Mouse (Mus musculus) olfactory bulb, adult 2 months (tissue): Measurements from ENCODE around the gene Slc32a1. TPM values are rescaled to one million over a fixed set of nuclear protein-coding genes. Genes with fewer than 3 reads are reported as not detected.
A peak's percentile ranks its signal among the peaks of the same experiment; 100 is the strongest.

Experiments
- H3K27ac ChIP-seq: fragments of 200-500 bp; 2 replicates; pipeline ENCODE4 v1.5.1; 2012; ENCODE audit warnings: low read depth, low read length; ENCODE audit not compliant: insufficient read depth
- H3K4me1 ChIP-seq: fragments of 200-500 bp; 2 replicates; pipeline ENCODE4 v1.6.1; 2012; ENCODE audit warnings: low read length; ENCODE audit not compliant: control insufficient read depth, insufficient read depth
- H3K4me3 ChIP-seq: fragments of 200-500 bp; 2 replicates; pipeline ENCODE4 v1.5.1; 2012; ENCODE audit warnings: mild to moderate bottlenecking, low read depth, low read length, moderate library complexity; ENCODE audit not compliant: insufficient read depth
- CTCF ChIP-seq: fragments of 200-500 bp; IDR thresholded peaks from 2 replicates; pipeline ENCODE4 v1.5.1; 2012; ENCODE audit warnings: low read depth, mild to moderate bottlenecking, low read length, moderate library complexity; ENCODE audit not compliant: insufficient read depth
- POLR2A ChIP-seq: fragments of 200-500 bp; IDR thresholded peaks from 2 replicates; pipeline ENCODE4 v1.6.1; 2012; ENCODE audit warnings: mild to moderate bottlenecking, low read depth, low read length, moderate library complexity; ENCODE audit not compliant: insufficient read depth
- WGBS: fragments of 180-500 bp; shearing (Covaris S2); methylation state at CpG from one replicate; pipeline ENCODE4 v1.1.7; 2018; 5-methylcytosine and 5-hydroxymethylcytosine counted together
- polyA plus RNA-seq: library from polyadenylated mRNA; stranded (reverse); fragments of >200 nt; gene quantifications from 2 replicates; pipeline ENCODE4 v1.2.4, GENCODE M21; 2012; ENCODE audit warnings: low replicate concordance; ENCODE audit not compliant: missing spikeins, insufficient read depth, insufficient read length

Gene Slc32a1
- polyA plus RNA-seq, 1 experiment: not detected

DNA sequence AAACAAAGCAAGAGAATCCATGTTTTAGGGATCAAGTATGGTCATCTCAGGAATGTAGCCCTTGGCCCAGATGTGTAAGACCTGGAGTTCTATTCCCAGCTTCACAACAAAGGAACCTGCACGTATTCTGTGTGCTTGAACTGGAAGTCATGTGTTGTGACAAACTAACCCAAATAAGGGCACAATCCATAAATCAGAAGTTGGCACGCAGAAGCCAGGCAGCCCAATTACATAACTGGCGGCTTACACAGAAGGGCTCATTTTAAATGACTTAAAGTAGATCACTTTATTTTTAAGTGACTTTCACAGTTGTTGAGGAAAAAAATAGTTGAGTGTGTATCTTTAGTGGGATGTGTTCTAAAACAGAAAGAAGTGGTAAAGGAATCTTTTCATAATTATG lies 33.2 kb downstream of the Slc32a1 start:
- TF ChIP-seq POLR2A (no peak), CTCF (no peak)

DNA sequence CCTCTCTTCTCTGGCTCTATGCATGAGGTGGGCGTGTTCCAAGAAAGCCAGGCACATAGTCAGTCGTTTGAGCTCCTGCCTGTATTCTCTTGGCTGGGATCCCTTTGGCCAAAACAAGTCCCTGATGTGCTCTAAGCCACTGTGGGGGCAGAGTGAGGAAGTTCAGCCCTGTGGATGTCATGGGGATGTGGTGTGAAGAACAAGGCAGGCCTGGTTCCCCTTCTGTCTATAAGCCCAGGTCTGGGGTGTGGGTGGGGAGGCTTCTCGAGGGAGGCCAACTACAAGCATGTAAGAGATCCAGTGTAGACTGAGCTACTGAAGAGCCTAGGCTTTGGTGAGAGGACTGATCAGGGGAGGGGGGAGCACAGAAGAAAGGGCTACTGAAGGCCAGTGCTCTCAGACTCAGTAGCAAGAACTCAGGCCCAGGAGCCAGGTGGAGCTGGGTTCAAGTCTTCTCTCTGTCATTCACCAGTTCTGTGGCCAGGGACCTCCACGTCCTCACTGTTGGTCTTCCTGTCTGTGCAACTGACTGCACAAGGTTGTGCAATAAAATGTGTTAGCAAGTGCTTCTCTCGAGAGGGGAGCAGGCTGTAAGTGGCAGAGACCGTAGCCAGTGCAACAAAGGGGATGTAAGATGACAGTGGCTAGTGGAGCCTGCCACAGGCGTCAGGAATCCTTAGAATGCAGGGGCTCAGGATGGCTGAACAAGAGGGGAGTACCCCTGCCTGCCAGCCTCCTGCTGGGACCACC lies 40.8 kb downstream of the Slc32a1 start:
- WGBS: 81% methylated on average over 7 of the region's 7 CpGs
- TF ChIP-seq POLR2A (no peak), CTCF (no peak)
- Histone ChIP-seq H3K27ac (no peak overlapping the region), H3K4me1 (no peaks in the 10 kb centered on the region), H3K4me3 (no peak overlapping the region)

More for the DNA sequence above, 33.2 kb downstream of the Slc32a1 start:
- Histone ChIP-seq H3K4me1 (peaks cover 9% of the 10 kb centered on the region; the same call in 1 of the 2 replicates), H3K4me3 (no peak overlapping the region), H3K27ac (no peak overlapping the region)
- WGBS: 75% methylated on average over 3 of the region's 3 CpGs

DNA sequence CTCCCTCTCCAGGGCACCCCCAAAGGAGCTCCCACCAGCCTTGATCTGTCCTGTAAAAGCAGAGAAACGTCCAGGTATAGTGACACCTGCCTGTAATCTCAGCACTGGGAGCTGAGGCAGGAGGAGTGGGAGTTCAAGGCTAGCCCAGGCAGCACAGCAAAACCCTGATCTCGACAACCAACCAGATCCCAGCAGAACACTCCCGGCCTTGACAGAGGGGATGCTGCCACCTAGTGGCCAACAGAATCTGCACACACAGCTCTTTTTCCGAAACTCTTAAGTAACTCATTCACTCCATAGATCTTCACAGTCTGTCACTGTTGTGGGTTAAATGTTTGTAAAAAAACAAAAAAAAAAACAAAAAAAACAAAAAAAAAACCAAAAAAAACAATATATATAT lies 42.4 kb downstream of the Slc32a1 start:
- Histone ChIP-seq H3K4me3 (no peak overlapping the region), H3K4me1 (no peaks in the 10 kb centered on the region), H3K27ac (no peak overlapping the region)
- WGBS: 4% methylated on average over 4 of the region's 4 CpGs
- peak; percentile 59 for TF ChIP-seq CTCF
- no peak for TF ChIP-seq POLR2A

DNA sequence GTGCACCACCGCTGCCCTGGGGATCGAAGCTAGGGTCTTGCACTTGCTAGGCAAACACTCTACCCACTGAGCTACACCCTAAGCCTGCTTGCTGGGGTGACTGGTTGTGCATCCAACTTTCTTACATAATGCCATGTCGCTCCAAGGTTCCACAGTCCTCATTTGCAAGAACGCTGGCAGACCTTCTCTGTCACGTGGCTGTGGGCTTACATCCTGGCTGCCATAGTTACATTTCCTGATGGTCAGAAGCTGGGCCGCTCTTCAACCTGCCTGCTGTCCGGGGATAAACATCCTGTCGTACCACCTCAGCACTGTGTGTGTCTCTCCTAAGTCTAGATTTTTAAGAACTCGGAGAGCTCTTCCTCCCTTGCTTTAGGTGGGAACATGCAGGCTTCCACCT lies 44.1 kb downstream of the Slc32a1 start:
- Histone ChIP-seq H3K4me1 (no peaks in the 10 kb centered on the region), H3K27ac (no peak overlapping the region), H3K4me3 (no peak overlapping the region)
- TF ChIP-seq POLR2A (no peak), CTCF (no peak)
- WGBS: 82% methylated on average over 9 of the region's 9 CpGs

DNA sequence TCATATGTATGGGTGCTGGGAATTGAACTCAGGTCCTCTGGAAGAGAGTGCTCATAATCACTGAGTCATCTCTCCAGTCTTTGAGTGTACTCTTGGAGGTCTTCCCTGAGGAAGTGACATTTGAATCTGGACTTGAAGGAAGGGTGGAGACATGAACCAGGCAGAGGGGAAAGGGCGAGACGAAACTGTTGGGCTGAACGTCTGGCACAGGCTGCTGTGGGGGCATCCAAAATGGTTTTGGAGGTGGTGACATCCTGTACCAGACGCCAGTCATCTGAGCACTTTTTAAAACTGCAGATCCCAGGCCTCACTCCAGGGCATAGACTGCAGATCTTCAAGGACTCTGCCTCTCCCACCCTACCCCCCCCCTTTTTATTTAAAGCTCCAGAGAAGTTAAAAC lies 45.2 kb downstream of the Slc32a1 start:
- no peaks in the 10 kb centered on the region for H3K4me1 ChIP-seq
- H3K4me3 ChIP-seq: no peak overlapping the region
- TF ChIP-seq CTCF (no peak), POLR2A (no peak)
- WGBS: 84% methylated on average over 4 of the region's 4 CpGs
- H3K27ac ChIP-seq: no peak overlapping the region

DNA sequence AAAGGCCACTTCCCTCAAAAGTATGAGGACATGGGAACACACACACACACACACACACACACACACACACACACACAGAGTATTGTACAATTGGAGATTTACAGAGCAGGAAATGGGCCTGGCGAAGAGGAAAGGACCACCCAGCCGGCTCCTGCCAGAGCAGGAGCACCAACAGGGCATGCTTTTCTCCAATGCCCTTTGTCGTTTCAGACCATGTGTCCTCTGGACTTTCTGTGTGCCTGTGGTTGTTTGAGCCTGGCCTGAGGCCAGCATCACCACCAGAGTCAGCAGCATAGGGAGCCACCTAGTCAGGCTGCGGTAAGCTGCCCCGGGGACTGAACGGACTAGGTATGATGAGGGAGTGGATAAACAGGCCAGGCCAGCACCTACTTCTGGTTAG lies 48.3 kb downstream of the Slc32a1 start:
- H3K27ac ChIP-seq: no peak overlapping the region
- no peaks in the 10 kb centered on the region for H3K4me1 ChIP-seq
- WGBS: 60% methylated on average over 6 of the region's 6 CpGs
- no peak overlapping the region for H3K4me3 ChIP-seq
- TF ChIP-seq CTCF (no peak), POLR2A (no peak)

DNA sequence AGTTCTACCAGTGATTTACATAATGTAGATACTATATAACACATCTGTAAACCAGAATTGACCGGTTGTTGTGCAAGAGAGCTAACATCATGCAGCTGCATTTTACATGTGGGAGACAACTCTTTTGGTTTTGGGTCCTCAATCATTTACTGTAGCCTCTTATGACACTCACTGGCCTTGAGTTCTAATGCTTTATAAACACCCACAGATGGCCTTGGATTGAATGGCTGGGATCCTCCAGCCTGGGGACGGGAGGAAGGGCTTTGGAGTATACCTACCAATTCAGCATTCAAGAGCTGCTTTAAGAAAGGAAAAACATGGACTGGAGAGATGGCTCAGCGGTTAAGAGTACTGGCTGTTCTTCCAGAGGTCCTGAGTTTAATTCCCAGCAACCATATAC lies 48.8 kb downstream of the Slc32a1 start:
- no peak overlapping the region for H3K27ac ChIP-seq
- H3K4me1 ChIP-seq: no peaks in the 10 kb centered on the region
- TF ChIP-seq CTCF (no peak), POLR2A (no peak)
- WGBS: 89% methylated on average over 3 of the region's 3 CpGs
- no peak overlapping the region for H3K4me3 ChIP-seq

DNA sequence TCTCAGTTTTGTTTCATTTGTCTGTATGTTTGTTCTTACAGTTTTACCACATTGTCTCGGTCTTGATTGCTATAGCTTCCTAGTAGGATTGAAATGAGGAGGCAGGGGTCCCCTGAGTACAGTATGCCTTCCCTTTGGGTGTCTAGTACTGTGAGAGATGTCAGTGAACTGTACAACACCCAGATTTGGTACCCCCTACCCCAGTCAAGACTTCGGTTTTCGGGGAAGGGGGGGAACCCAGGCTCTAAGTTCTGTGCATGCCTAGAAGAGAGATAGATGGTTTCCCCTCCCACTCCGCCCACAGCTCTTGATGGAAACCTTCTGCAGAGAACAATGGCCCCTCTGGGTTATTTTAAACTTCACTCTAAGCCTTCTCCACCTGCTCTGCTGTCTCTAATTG lies 54.5 kb downstream of the Slc32a1 start, which contains the start of gene Ppp1r16b:
Ppp1r16b (plus strand) TSS at position 301 of the 400 bp plus-strand sequence.
- no peak for TF ChIP-seq POLR2A
- no peak for TF ChIP-seq CTCF
- WGBS: 52% methylated on average over 4 of the region's 4 CpGs
- H3K4me3 ChIP-seq: no peak within 1 kb of the TSS
- peaks cover 22% of the 10 kb centered on the region for H3K4me1 ChIP-seq
- no peak within 1 kb of the TSS for H3K27ac ChIP-seq

Other genes with a start within 250 kb of the Slc32a1 start
- gene Snhg11, start 235.1 kb upstream of the Slc32a1 start, polyA plus RNA-seq: 293 and 768 TPM in 2 replicates
- not detected in 2 replicates for gene Ralgapb, start 200.9 kb upstream of the Slc32a1 start, polyA plus RNA-seq
- not detected in 2 replicates for gene Adig, start 108.2 kb upstream of the Slc32a1 start, polyA plus RNA-seq
- gene Arhgap40, start 98.0 kb upstream of the Slc32a1 start, polyA plus RNA-seq: not detected in 2 replicates
- gene Actr5, start 14.1 kb downstream of the Slc32a1 start, polyA plus RNA-seq: not detected in 2 replicates
- 72.6 TPM in 1 of 2 replicates, not detected in the other for gene Ppp1r16b, start 54.6 kb downstream of the Slc32a1 start, polyA plus RNA-seq
- gene Fam83d, start 157.3 kb downstream of the Slc32a1 start, polyA plus RNA-seq: not detected in 2 replicates
- gene Dhx35, start 184.0 kb downstream of the Slc32a1 start, polyA plus RNA-seq: not detected in 2 replicates